Mouse (Mus musculus) lung, embryonic 15.5 days (tissue): Measurements from ENCODE around the gene Cnga1. TPM values are rescaled to one million over a fixed set of nuclear protein-coding genes. Genes with fewer than 3 reads are reported as not detected.

ENCODE experiments used
- ATAC-seq: fragments of 200-750 bp; cut with Nextera tagmentation; 2 replicates; pipeline ENCODE4 v1.8.0; 2017; ENCODE audit warnings: moderate number of reproducible peaks, borderline replicate concordance; ENCODE audit not compliant: low FRiP score, low TSS enrichment; ENCODE audit errors: extremely low read depth
- H3K27ac ChIP-seq: fragments of 300-500 bp; sonication (generic); 2 replicates; pipeline ENCODE4 v1.5.1; 2015; ENCODE audit warnings: moderate library complexity, mild to moderate bottlenecking, inconsistent platforms
- H3K27me3 ChIP-seq: fragments of 300-500 bp; sonication (generic); 2 replicates; pipeline ENCODE4 v1.6.1; 2015; ENCODE audit warnings: inconsistent platforms
- H3K36me3 ChIP-seq: fragments of 300-500 bp; sonication (generic); 2 replicates; pipeline ENCODE4 v1.6.1; 2015; ENCODE audit warnings: inconsistent platforms
- H3K4me1 ChIP-seq: fragments of 300-500 bp; sonication (generic); 2 replicates; pipeline ENCODE4 v1.6.1; 2015; ENCODE audit warnings: inconsistent platforms
- H3K4me2 ChIP-seq: fragments of 300-500 bp; sonication (generic); 2 replicates; pipeline ENCODE4 v1.6.1; 2015; ENCODE audit warnings: inconsistent platforms, mild to moderate bottlenecking, moderate library complexity
- H3K4me3 ChIP-seq: fragments of 300-500 bp; sonication (generic); 2 replicates; pipeline ENCODE4 v1.5.1; 2015; ENCODE audit warnings: mild to moderate bottlenecking, inconsistent platforms
- H3K9ac ChIP-seq: fragments of 300-500 bp; sonication (generic); 2 replicates; pipeline ENCODE4 v1.6.1; 2015; ENCODE audit warnings: inconsistent platforms
- H3K9me3 ChIP-seq: fragments of 300-500 bp; sonication (generic); 2 replicates; pipeline ENCODE4 v1.6.1; 2016; ENCODE audit warnings: inconsistent platforms
- WGBS: fragments of 180-500 bp; shearing (Covaris S2); methylation state at CpG from one replicate; pipeline ENCODE4 v1.1.7; 2015; 5-methylcytosine and 5-hydroxymethylcytosine counted together
- polyA plus RNA-seq: library from polyadenylated mRNA; unstranded; fragments of >200 nt; fragmentation: Nextera tagmentation; extraction: Ambion mirVana; gene quantifications from 2 replicates; pipeline ENCODE4 v1.2.1, GENCODE M21; 2015

The Cnga1 gene
- 0.06 TPM in 1 of 2 replicates, not detected in the other for polyA plus RNA-seq

- H3K4me1 ChIP-seq: peaks cover 11% of the 10 kb centered on the region; the same call in 1 of the 2 replicates
- no peak within 1 kb of the TSS for H3K27ac ChIP-seq
- H3K4me2 ChIP-seq: no peak within 1 kb of the TSS
- H3K9ac ChIP-seq: no peak within 1 kb of the TSS
- WGBS: 58% methylated on average over 1 of the region's 1 CpGs
- no peaks in the 10 kb centered on the region for H3K36me3 ChIP-seq
- peaks cover 26% of the 10 kb centered on the region for H3K27me3 ChIP-seq
- ATAC-seq: no peak
- no peaks in the 10 kb centered on the region for H3K9me3 ChIP-seq
- no peak within 1 kb of the TSS for H3K4me3 ChIP-seq
Observed at GRCm38 (mm10) chr5:72644175-72644574, at the start of gene Cnga1. Gene Cnga1 (minus strand): TSS chr5:72644275.

GRCm38 (mm10) chr5:72690516-72690915, 46.4 kb upstream of the Cnga1 start:
- Histone ChIP-seq H3K4me3 (no peak overlapping the region), H3K27ac (no peak overlapping the region), H3K36me3 (no peaks in the 10 kb centered on the region), H3K4me1 (no peaks in the 10 kb centered on the region), H3K27me3 (no peaks in the 10 kb centered on the region), H3K9ac (no peak overlapping the region), H3K9me3 (no peaks in the 10 kb centered on the region), H3K4me2 (no peak overlapping the region)
- 86% methylated on average over 5 of the region's 5 CpGs for WGBS
- no peak for ATAC-seq

- Histone ChIP-seq H3K4me3 (no peak overlapping the region), H3K27ac (no peak overlapping the region), H3K4me1 (no peaks in the 10 kb centered on the region), H3K36me3 (no peaks in the 10 kb centered on the region), H3K9me3 (no peaks in the 10 kb centered on the region), H3K27me3 (no peaks in the 10 kb centered on the region), H3K9ac (no peak overlapping the region), H3K4me2 (no peak overlapping the region)
- WGBS: 87% methylated on average over 7 of the region's 7 CpGs
- ATAC-seq: no peak
Observed at GRCm38 (mm10) chr5:72689556-72689955, 45.5 kb upstream of the Cnga1 start.

GRCm38 (mm10) chr5:72681451-72681850, 37.4 kb upstream of the Cnga1 start:
- Histone ChIP-seq H3K4me1 (no peaks in the 10 kb centered on the region), H3K9ac (no peak overlapping the region), H3K27me3 (no peaks in the 10 kb centered on the region), H3K9me3 (no peaks in the 10 kb centered on the region), H3K4me2 (no peak overlapping the region), H3K27ac (peak overlapping the region; percentile 23; the same call in 1 of the 2 replicates), H3K36me3 (no peaks in the 10 kb centered on the region), H3K4me3 (no peak overlapping the region)
- 59% methylated on average over 6 of the region's 6 CpGs for WGBS
- no peak for ATAC-seq

GRCm38 (mm10) chr5:72674994-72675542, 31.0 kb upstream of the Cnga1 start:
- Histone ChIP-seq H3K36me3 (no peaks in the 10 kb centered on the region), H3K27me3 (no peaks in the 10 kb centered on the region), H3K4me2 (no peak overlapping the region), H3K27ac (peak overlapping the region; percentile 75), H3K9me3 (no peaks in the 10 kb centered on the region), H3K4me1 (peaks cover 9% of the 10 kb centered on the region; the same call in 1 of the 2 replicates), H3K4me3 (no peak overlapping the region), H3K9ac (no peak overlapping the region)
- peak; percentile 77; the same call in 1 of the 2 replicates for ATAC-seq
- 54% methylated on average over 9 of the region's 9 CpGs for WGBS

- Histone ChIP-seq H3K4me3 (no peak overlapping the region), H3K27ac (no peak overlapping the region), H3K4me2 (no peak overlapping the region), H3K9me3 (no peaks in the 10 kb centered on the region), H3K36me3 (no peaks in the 10 kb centered on the region), H3K4me1 (peaks cover 9% of the 10 kb centered on the region; the same call in 1 of the 2 replicates), H3K27me3 (no peaks in the 10 kb centered on the region), H3K9ac (no peak overlapping the region)
- ATAC-seq: no peak
- whole genome bisulfite sequencing: 64% methylated on average over 8 of the region's 8 CpGs
Observed at GRCm38 (mm10) chr5:72671017-72671699, 27.1 kb upstream of the Cnga1 start.

- Histone ChIP-seq H3K9me3 (no peaks in the 10 kb centered on the region), H3K9ac (no peak overlapping the region), H3K4me3 (no peak overlapping the region), H3K36me3 (no peaks in the 10 kb centered on the region), H3K27ac (no peak overlapping the region), H3K4me1 (no peaks in the 10 kb centered on the region), H3K27me3 (no peaks in the 10 kb centered on the region), H3K4me2 (no peak overlapping the region)
- WGBS: 81% methylated on average over 9 of the region's 9 CpGs
- ATAC-seq: no peak
Observed at GRCm38 (mm10) chr5:72668351-72668750, 24.3 kb upstream of the Cnga1 start.

- ATAC-seq: no peak
Observed at GRCm38 (mm10) chr5:72666428-72666827, 22.4 kb upstream of the Cnga1 start.

GRCm38 (mm10) chr5:72665281-72665680, 21.2 kb upstream of the Cnga1 start:
- Histone ChIP-seq H3K27me3 (no peaks in the 10 kb centered on the region), H3K4me3 (no peak overlapping the region), H3K27ac (no peak overlapping the region), H3K9ac (no peak overlapping the region), H3K4me2 (no peak overlapping the region), H3K9me3 (no peaks in the 10 kb centered on the region), H3K36me3 (no peaks in the 10 kb centered on the region), H3K4me1 (no peaks in the 10 kb centered on the region)
- WGBS: 25% methylated on average over 5 of the region's 5 CpGs
- ATAC-seq: no peak

More at GRCm38 (mm10) chr5:72666428-72666827, 22.4 kb upstream of the Cnga1 start:
- 78% methylated on average over 7 of the region's 7 CpGs for WGBS
- no peak overlapping the region for H3K9ac ChIP-seq
- H3K4me2 ChIP-seq: no peak overlapping the region
- no peaks in the 10 kb centered on the region for H3K36me3 ChIP-seq
- H3K9me3 ChIP-seq: no peaks in the 10 kb centered on the region
- H3K27me3 ChIP-seq: no peaks in the 10 kb centered on the region
- no peaks in the 10 kb centered on the region for H3K4me1 ChIP-seq
- no peak overlapping the region for H3K4me3 ChIP-seq
- H3K27ac ChIP-seq: no peak overlapping the region

- Histone ChIP-seq H3K36me3 (no peaks in the 10 kb centered on the region), H3K27me3 (no peaks in the 10 kb centered on the region), H3K9me3 (no peaks in the 10 kb centered on the region), H3K4me2 (no peak overlapping the region), H3K27ac (no peak overlapping the region), H3K4me3 (no peak overlapping the region), H3K9ac (no peak overlapping the region), H3K4me1 (no peaks in the 10 kb centered on the region)
- WGBS: 39% methylated on average over 3 of the region's 3 CpGs
- no peak for ATAC-seq
Observed at GRCm38 (mm10) chr5:72664854-72665253, 20.8 kb upstream of the Cnga1 start.

- WGBS: 70% methylated on average over 5 of the region's 5 CpGs
- Histone ChIP-seq H3K9ac (no peak overlapping the region), H3K4me3 (no peak overlapping the region), H3K4me1 (no peaks in the 10 kb centered on the region), H3K27me3 (no peaks in the 10 kb centered on the region), H3K27ac (no peak overlapping the region), H3K36me3 (no peaks in the 10 kb centered on the region), H3K4me2 (no peak overlapping the region), H3K9me3 (no peaks in the 10 kb centered on the region)
- ATAC-seq: no peak
Observed at GRCm38 (mm10) chr5:72664126-72664525, 20.1 kb upstream of the Cnga1 start.

- Histone ChIP-seq H3K9me3 (no peaks in the 10 kb centered on the region), H3K27ac (no peak overlapping the region), H3K9ac (no peak overlapping the region), H3K36me3 (no peaks in the 10 kb centered on the region), H3K4me2 (no peak overlapping the region), H3K27me3 (no peaks in the 10 kb centered on the region), H3K4me3 (no peak overlapping the region), H3K4me1 (no peaks in the 10 kb centered on the region)
- no peak for ATAC-seq
- 69% methylated on average over 6 of the region's 6 CpGs for WGBS
Observed at GRCm38 (mm10) chr5:72661051-72661781, 17.1 kb upstream of the Cnga1 start.
